Mouse (Mus musculus): ENCODE data around the gene Grtp1. TPM values are rescaled to one million over a fixed set of nuclear protein-coding genes. Genes with fewer than 3 reads are reported as not detected.

Grtp1 gene
- polyA plus RNA-seq, 1 experiment from 2014 or later: 17.6 TPM

GRCm38 (mm10) chr8:13187229-13187628 is 13.2 kb downstream of the Grtp1 start:
- WGBS: 82% methylated on average over 9 of the region's 9 CpGs
- ATAC-seq (ENCODE audit: low FRiP score, low TSS enrichment) (no peak), DNase-seq (no peak)
- Histone ChIP-seq H3K9ac (replicated peaks; ENCODE audit: low read length) (no peak overlapping the region), H3K27ac (replicated peaks; ENCODE audit: low read depth, low read length) (no peak overlapping the region), H3K4me1 (ENCODE audit: control insufficient read depth, insufficient read depth, low read length) (no peaks in the 10 kb centered on the region), H3K27me3 (ENCODE audit: control insufficient read depth, insufficient read depth, low read length) (no peaks in the 10 kb centered on the region), H3K36me3 (ENCODE audit: control insufficient read depth, insufficient read depth, low read length) (peaks cover 10% of the 10 kb centered on the region; the same call in 1 of the 2 replicates), H3K4me3 (replicated peaks; ENCODE audit: low read depth, low read length) (no peak overlapping the region), H3K9me3 (ENCODE audit: control insufficient read depth, low read length) (no peaks in the 10 kb centered on the region), H3K4me2 (ENCODE audit: low read length) (no peak overlapping the region)

- Histone ChIP-seq H3K4me1 (ENCODE audit: control insufficient read depth, insufficient read depth, low read length) (no peaks in the 10 kb centered on the region), H3K27ac (replicated peaks; ENCODE audit: low read depth, low read length) (no peak overlapping the region), H3K4me3 (replicated peaks; ENCODE audit: low read depth, low read length) (no peak overlapping the region), H3K27me3 (ENCODE audit: control insufficient read depth, insufficient read depth, low read length) (no peaks in the 10 kb centered on the region), H3K9ac (replicated peaks; ENCODE audit: low read length) (no peak overlapping the region), H3K36me3 (ENCODE audit: control insufficient read depth, insufficient read depth, low read length) (peaks cover 10% of the 10 kb centered on the region; the same call in 1 of the 2 replicates), H3K9me3 (ENCODE audit: control insufficient read depth, low read length) (no peaks in the 10 kb centered on the region), H3K4me2 (ENCODE audit: low read length) (no peak overlapping the region)
- DNase-seq: no peak
- 87% methylated on average over 8 of the region's 8 CpGs for WGBS
- ATAC-seq (ENCODE audit: low FRiP score, low TSS enrichment): no peak
These were observed 13.6 kb downstream of the Grtp1 start for GRCm38 (mm10) chr8:13186819-13187218.

- Histone ChIP-seq H3K4me3 (replicated peaks; ENCODE audit: low read depth, low read length) (no peak overlapping the region), H3K27ac (replicated peaks; ENCODE audit: low read depth, low read length) (no peak overlapping the region), H3K4me2 (ENCODE audit: low read length) (no peak overlapping the region), H3K36me3 (ENCODE audit: control insufficient read depth, insufficient read depth, low read length) (peaks cover 26% of the 10 kb centered on the region), H3K27me3 (ENCODE audit: control insufficient read depth, insufficient read depth, low read length) (no peaks in the 10 kb centered on the region), H3K4me1 (ENCODE audit: control insufficient read depth, insufficient read depth, low read length) (no peaks in the 10 kb centered on the region), H3K9ac (replicated peaks; ENCODE audit: low read length) (no peak overlapping the region), H3K9me3 (ENCODE audit: control insufficient read depth, low read length) (no peaks in the 10 kb centered on the region)
- DNase-seq (no peak), ATAC-seq (ENCODE audit: low FRiP score, low TSS enrichment) (no peak)
- 39% methylated on average over 2 of the region's 2 CpGs for WGBS
These were observed 18.8 kb downstream of the Grtp1 start for GRCm38 (mm10) chr8:13181691-13181976.

- Histone ChIP-seq H3K9me3 (ENCODE audit: control insufficient read depth, low read length) (no peaks in the 10 kb centered on the region), H3K36me3 (ENCODE audit: control insufficient read depth, insufficient read depth, low read length) (peaks cover 31% of the 10 kb centered on the region)
- ATAC-seq (ENCODE audit: low FRiP score, low TSS enrichment): no peak
These were observed 19.3 kb downstream of the Grtp1 start for GRCm38 (mm10) chr8:13180911-13181690.

GRCm38 (mm10) chr8:13180408-13180807 is 20.0 kb downstream of the Grtp1 start:
- H3K27me3 ChIP-seq (ENCODE audit: control insufficient read depth, insufficient read depth, low read length): no peaks in the 10 kb centered on the region
- no peak overlapping the region for H3K4me3 ChIP-seq (replicated peaks; ENCODE audit: low read depth, low read length)
- H3K27ac ChIP-seq (replicated peaks; ENCODE audit: low read depth, low read length): no peak overlapping the region
- no peak overlapping the region for H3K9ac ChIP-seq (replicated peaks; ENCODE audit: low read length)
- WGBS: 90% methylated on average over 9 of the region's 9 CpGs
- DNase-seq (no peak), ATAC-seq (ENCODE audit: low FRiP score, low TSS enrichment) (no peak)
- H3K4me1 ChIP-seq (ENCODE audit: control insufficient read depth, insufficient read depth, low read length): no peaks in the 10 kb centered on the region
- H3K9me3 ChIP-seq (ENCODE audit: control insufficient read depth, low read length): no peaks in the 10 kb centered on the region
- H3K36me3 ChIP-seq (ENCODE audit: control insufficient read depth, insufficient read depth, low read length): peaks cover 36% of the 10 kb centered on the region
- H3K4me2 ChIP-seq (ENCODE audit: low read length): no peak overlapping the region

More at GRCm38 (mm10) chr8:13180911-13181690, 19.3 kb downstream of the Grtp1 start:
- no peak for DNase-seq
- H3K9ac ChIP-seq (replicated peaks; ENCODE audit: low read length): no peak overlapping the region
- H3K27me3 ChIP-seq (ENCODE audit: control insufficient read depth, insufficient read depth, low read length): no peaks in the 10 kb centered on the region
- H3K4me2 ChIP-seq (ENCODE audit: low read length): no peak overlapping the region
- H3K4me1 ChIP-seq (ENCODE audit: control insufficient read depth, insufficient read depth, low read length): no peaks in the 10 kb centered on the region
- no peak overlapping the region for H3K27ac ChIP-seq (replicated peaks; ENCODE audit: low read depth, low read length)
- H3K4me3 ChIP-seq (replicated peaks; ENCODE audit: low read depth, low read length): no peak overlapping the region
- 88% methylated on average over 18 of the region's 18 CpGs for WGBS

- H3K9me3 ChIP-seq (ENCODE audit: control insufficient read depth, low read length): no peaks in the 10 kb centered on the region
- H3K27me3 ChIP-seq (ENCODE audit: control insufficient read depth, insufficient read depth, low read length): no peaks in the 10 kb centered on the region
- H3K27ac ChIP-seq (replicated peaks; ENCODE audit: low read depth, low read length): no peak overlapping the region
- H3K9ac ChIP-seq (replicated peaks; ENCODE audit: low read length): no peak overlapping the region
- DNase-seq: no peak
- H3K4me2 ChIP-seq (ENCODE audit: low read length): no peak overlapping the region
- H3K4me3 ChIP-seq (replicated peaks; ENCODE audit: low read depth, low read length): no peak overlapping the region
- H3K4me1 ChIP-seq (ENCODE audit: control insufficient read depth, insufficient read depth, low read length): no peaks in the 10 kb centered on the region
- no peak for ATAC-seq (ENCODE audit: low FRiP score, low TSS enrichment)
- WGBS: 82% methylated on average over 7 of the region's 7 CpGs
- peaks cover 40% of the 10 kb centered on the region for H3K36me3 ChIP-seq (ENCODE audit: control insufficient read depth, insufficient read depth, low read length)
These were observed 20.5 kb downstream of the Grtp1 start for GRCm38 (mm10) chr8:13179948-13180347.

GRCm38 (mm10) chr8:13179482-13179881 is 20.9 kb downstream of the Grtp1 start:
- Histone ChIP-seq H3K4me1 (ENCODE audit: control insufficient read depth, insufficient read depth, low read length) (no peaks in the 10 kb centered on the region), H3K27me3 (ENCODE audit: control insufficient read depth, insufficient read depth, low read length) (no peaks in the 10 kb centered on the region), H3K27ac (replicated peaks; ENCODE audit: low read depth, low read length) (no peak overlapping the region), H3K4me2 (ENCODE audit: low read length) (no peak overlapping the region), H3K4me3 (replicated peaks; ENCODE audit: low read depth, low read length) (no peak overlapping the region), H3K9ac (replicated peaks; ENCODE audit: low read length) (no peak overlapping the region), H3K9me3 (ENCODE audit: control insufficient read depth, low read length) (no peaks in the 10 kb centered on the region), H3K36me3 (ENCODE audit: control insufficient read depth, insufficient read depth, low read length) (peaks cover 43% of the 10 kb centered on the region)
- no peak for DNase-seq
- ATAC-seq (ENCODE audit: low FRiP score, low TSS enrichment): no peak
- WGBS: 81% methylated on average over 6 of the region's 6 CpGs

GRCm38 (mm10) chr8:13178137-13178536 is 22.3 kb downstream of the Grtp1 start:
- Histone ChIP-seq H3K36me3 (ENCODE audit: control insufficient read depth, insufficient read depth, low read length) (peaks cover 54% of the 10 kb centered on the region), H3K9me3 (ENCODE audit: control insufficient read depth, low read length) (no peaks in the 10 kb centered on the region), H3K9ac (replicated peaks; ENCODE audit: low read length) (no peak overlapping the region), H3K4me1 (ENCODE audit: control insufficient read depth, insufficient read depth, low read length) (no peaks in the 10 kb centered on the region), H3K4me2 (ENCODE audit: low read length) (no peak overlapping the region), H3K27ac (replicated peaks; ENCODE audit: low read depth, low read length) (no peak overlapping the region), H3K4me3 (replicated peaks; ENCODE audit: low read depth, low read length) (no peak overlapping the region), H3K27me3 (ENCODE audit: control insufficient read depth, insufficient read depth, low read length) (no peaks in the 10 kb centered on the region)
- ATAC-seq (ENCODE audit: low FRiP score, low TSS enrichment): no peak
- no peak for DNase-seq
- 96% methylated on average over 5 of the region's 5 CpGs for WGBS

GRCm38 (mm10) chr8:13177173-13177852 is 23.1 kb downstream of the Grtp1 start:
- Histone ChIP-seq H3K4me3 (replicated peaks; ENCODE audit: low read depth, low read length) (no peak overlapping the region), H3K4me2 (ENCODE audit: low read length) (no peak overlapping the region), H3K9ac (replicated peaks; ENCODE audit: low read length) (no peak overlapping the region), H3K4me1 (ENCODE audit: control insufficient read depth, insufficient read depth, low read length) (no peaks in the 10 kb centered on the region), H3K27ac (replicated peaks; ENCODE audit: low read depth, low read length) (no peak overlapping the region), H3K27me3 (ENCODE audit: control insufficient read depth, insufficient read depth, low read length) (no peaks in the 10 kb centered on the region), H3K36me3 (ENCODE audit: control insufficient read depth, insufficient read depth, low read length) (peaks cover 62% of the 10 kb centered on the region), H3K9me3 (ENCODE audit: control insufficient read depth, low read length) (no peaks in the 10 kb centered on the region)
- no peak for DNase-seq
- 92% methylated on average over 7 of the region's 7 CpGs for WGBS
- ATAC-seq (ENCODE audit: low FRiP score, low TSS enrichment): no peak

Data from midbrain, embryonic 14.5 days (tissue).